Mouse (Mus musculus) CH12.LX (cell line): ENCODE data around the gene Flot1.

Source experiments
- CHD1 ChIP-seq: IDR thresholded peaks from 2 replicates; pipeline ENCODE4 v1.6.1; 2012; ENCODE audit warnings: low read depth, low read length, improper control_type of control experiment, inconsistent platforms
- CTCF ChIP-seq, 2 experiments: IDR thresholded peaks in 1 of 2; conservative IDR thresholded peaks in 1 of 2; 2 replicates each; pipeline ENCODE4 v1.5.1; 2011 to 2012; ENCODE audit warnings: low read depth in 2 of 2, low read length in 2 of 2, improper control_type of control experiment in 1 of 2, inconsistent platforms in 1 of 2, mild to moderate bottlenecking in 1 of 2, moderate library complexity in 1 of 2
- EP300 ChIP-seq: IDR thresholded peaks from 2 replicates; pipeline ENCODE4 v1.6.1; 2011; ENCODE audit warnings: low read length, improper control_type of control experiment
- IRF4 ChIP-seq: IDR thresholded peaks from 2 replicates; pipeline ENCODE4 v1.6.1; 2014; ENCODE audit warnings: low read depth, mild to moderate bottlenecking, inconsistent platforms, low read length, improper control_type of control experiment
- JUND ChIP-seq: conservative IDR thresholded peaks from 2 replicates; pipeline ENCODE4 v1.6.1; 2011; ENCODE audit warnings: low read depth, low read length, improper control_type of control experiment
- KAT2A ChIP-seq: IDR thresholded peaks from 2 replicates; pipeline ENCODE4 v1.6.1; 2012; ENCODE audit warnings: low read length, improper control_type of control experiment, inconsistent platforms; ENCODE audit not compliant: insufficient replicate concordance
- NRF1 ChIP-seq: IDR thresholded peaks from 2 replicates; pipeline ENCODE4 v1.6.1; 2014; ENCODE audit warnings: low read depth, mild to moderate bottlenecking, inconsistent platforms, low read length, improper control_type of control experiment, moderate library complexity
- POLR2A ChIP-seq: IDR thresholded peaks from 2 replicates; pipeline ENCODE4 v1.6.1; 2011; ENCODE audit warnings: low read depth, mild to moderate bottlenecking, improper control_type of control experiment, low read length
- RAD21 ChIP-seq: IDR thresholded peaks from 2 replicates; pipeline ENCODE4 v1.6.1; 2011; ENCODE audit warnings: low read depth, mild to moderate bottlenecking, low read length, improper control_type of control experiment, moderate library complexity
- TCF12 ChIP-seq: IDR thresholded peaks from 2 replicates; pipeline ENCODE4 v1.6.1; 2014; ENCODE audit warnings: low read depth, mild to moderate bottlenecking, inconsistent platforms, low read length, improper control_type of control experiment
- ZC3H11A ChIP-seq: IDR thresholded peaks from 2 replicates; pipeline ENCODE4 v1.6.1; 2012; ENCODE audit warnings: low read depth, mild to moderate bottlenecking, inconsistent platforms, low read length, improper control_type of control experiment

DNA sequence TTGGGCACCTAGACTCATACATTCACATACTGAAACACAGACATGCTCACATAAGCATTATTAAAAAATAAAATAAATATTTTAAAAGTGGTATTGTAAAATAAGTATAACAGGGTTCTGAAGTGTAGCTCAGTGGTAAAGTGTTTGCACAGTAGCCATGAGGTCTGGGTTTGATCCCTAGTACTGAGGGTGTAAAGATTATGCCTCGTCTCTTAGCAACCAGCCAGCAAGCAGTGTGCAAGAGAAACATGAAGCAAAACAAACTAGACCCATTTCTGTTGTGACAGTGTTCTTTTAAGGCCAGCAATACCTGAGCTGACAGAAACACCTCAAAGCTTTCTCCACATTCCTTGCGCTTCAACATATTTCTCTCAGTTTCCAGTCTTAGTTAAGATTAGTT is 22.1 kb upstream of the Flot1 start:
- no peak for TF ChIP-seq CTCF (conservative IDR thresholded peaks at IDR 0.05 in 1 of 2, IDR thresholded peaks at IDR 0.05 in 1 of 2; ENCODE audit: low read depth in 2 of 2, low read length in 2 of 2)
- TF ChIP-seq JUND = no peak
- TF ChIP-seq POLR2A = no peak
- no peak for TF ChIP-seq ZC3H11A
- no peak for TF ChIP-seq TCF12
- no peak for TF ChIP-seq CHD1
- TF ChIP-seq EP300 = no peak
- no peak for TF ChIP-seq KAT2A
- TF ChIP-seq IRF4 = no peak
- no peak for TF ChIP-seq NRF1
- TF ChIP-seq RAD21 = no peak
